Mouse (Mus musculus): ENCODE results near the gene Plekhs1.

DNA sequence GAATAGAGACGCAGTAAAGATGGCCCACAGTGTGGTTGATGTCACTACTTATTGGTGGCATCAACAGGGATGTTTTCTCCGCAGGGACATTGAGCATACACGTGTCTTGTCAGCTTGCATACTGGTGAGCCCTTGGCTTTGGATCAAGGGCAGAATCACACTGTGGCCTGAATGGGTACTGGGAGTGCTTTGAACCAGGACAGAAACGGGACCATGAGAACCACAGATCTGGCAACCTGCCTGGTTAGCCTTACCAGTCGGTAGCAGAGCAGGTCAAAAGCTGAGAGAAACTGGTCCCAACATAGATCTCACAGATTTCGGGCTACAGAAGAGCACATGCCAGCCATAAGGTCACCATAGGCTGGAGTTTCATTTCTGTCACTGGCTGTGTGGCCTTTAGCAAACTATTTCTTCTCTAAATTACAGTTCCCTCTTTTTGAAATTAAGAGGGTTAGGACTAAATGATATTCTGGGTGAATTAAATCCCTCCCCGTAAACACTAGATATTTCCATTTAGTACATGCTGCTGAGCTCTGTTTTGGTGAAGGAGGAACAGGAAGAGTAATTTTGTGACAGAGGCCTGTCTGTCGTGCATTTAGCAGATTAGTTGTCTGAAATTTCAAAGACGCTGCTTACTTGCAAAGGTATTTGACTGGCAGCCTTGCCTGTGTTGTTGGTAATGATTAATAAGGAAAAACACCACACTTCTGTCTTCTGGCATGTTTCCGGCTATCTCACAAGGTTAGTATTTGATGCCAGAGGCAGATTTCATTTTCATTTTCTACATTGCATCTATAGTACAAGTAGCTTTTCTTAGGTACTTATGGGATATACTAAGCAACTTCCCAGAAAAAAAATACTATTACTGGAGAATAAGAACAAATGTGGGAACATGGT, 2.0 kb upstream of the Plekhs1 start:
- TF ChIP-seq EP300 (IDR thresholded peaks at IDR 0.05; ENCODE audit: low read depth) (no peak), CTCF (IDR thresholded peaks at IDR 0.05; ENCODE audit: low read depth) (no peak)

Measured in liver, postnatal 0 days (tissue).